Mouse (Mus musculus) hindbrain, embryonic 11.5 days (tissue): ENCODE measurements at regions not wholly inside any gene's neighbourhood (a gene's known extent, or its start where the extent isn't known, plus 50 kb on each side); places are given as distances from the start of the nearest gene placed in this dataset.
A peak's percentile ranks its signal among the peaks of the same experiment; 100 is the strongest.

Experiments
- ATAC-seq: fragments of 200-750 bp; cut with Nextera tagmentation; 2 replicates; pipeline ENCODE4 v1.8.0; 2017; ENCODE audit warnings: mild to moderate bottlenecking, moderate TSS enrichment, moderate library complexity; ENCODE audit not compliant: low FRiP score
- DNase-seq: peaks from one replicate; pipeline ENCODE4 v3.0.0-alpha.2; 2015; ENCODE audit warnings: low spot score
- H3K27ac ChIP-seq: fragments of 300-500 bp; sonication (generic); 2 replicates; pipeline ENCODE4 v1.5.1; 2014; ENCODE audit warnings: mild to moderate bottlenecking, low read depth, low read length
- H3K27me3 ChIP-seq: fragments of 300-500 bp; sonication (generic); 2 replicates; pipeline ENCODE4 v1.6.1; 2014; ENCODE audit warnings: mild to moderate bottlenecking, low read length, moderate library complexity, mixed read lengths; ENCODE audit not compliant: control insufficient read depth, insufficient read depth
- H3K36me3 ChIP-seq: fragments of 300-500 bp; sonication (generic); 2 replicates; pipeline ENCODE4 v1.6.1; 2014; ENCODE audit warnings: mild to moderate bottlenecking, low read length, moderate library complexity, mixed read lengths; ENCODE audit not compliant: control insufficient read depth, insufficient read depth
- H3K4me1 ChIP-seq: fragments of 300-500 bp; sonication (generic); replicated peaks from 2 replicates; pipeline ENCODE4 v1.6.1; 2014; ENCODE audit warnings: low read length, mixed read lengths; ENCODE audit not compliant: control insufficient read depth, insufficient read depth
- H3K4me2 ChIP-seq: fragments of 300-500 bp; sonication (generic); replicated peaks from 2 replicates; pipeline ENCODE4 v1.6.1; 2014; ENCODE audit warnings: mild to moderate bottlenecking, low read depth, low read length
- H3K4me3 ChIP-seq: fragments of 300-500 bp; sonication (generic); 2 replicates; pipeline ENCODE4 v1.5.1; 2014; ENCODE audit warnings: low read depth, low read length
- H3K9ac ChIP-seq: fragments of 300-500 bp; sonication (generic); 2 replicates; pipeline ENCODE4 v1.6.1; 2014; ENCODE audit warnings: low read depth, low read length
- H3K9me3 ChIP-seq: fragments of 300-500 bp; sonication (generic); 2 replicates; pipeline ENCODE4 v1.6.1; 2016; ENCODE audit warnings: low read length; ENCODE audit not compliant: control insufficient read depth
- whole genome bisulfite sequencing: fragments of 180-500 bp; shearing (Covaris S2); extraction: QIAGEN DNeasy Blood & Tissue Kit; methylation state at CpG from one replicate; pipeline ENCODE4 v1.1.7; 2014; 5-methylcytosine and 5-hydroxymethylcytosine counted together

- Histone ChIP-seq H3K4me1 (no peaks in the 10 kb centered on the region), H3K4me3 (no peak overlapping the region), H3K9ac (no peak overlapping the region), H3K9me3 (no peaks in the 10 kb centered on the region), H3K27me3 (no peaks in the 10 kb centered on the region), H3K27ac (no peak overlapping the region), H3K36me3 (no peaks in the 10 kb centered on the region), H3K4me2 (no peak overlapping the region)
- DNase-seq (no peak), ATAC-seq (no peak)
- WGBS: 85% methylated on average over 4 of the region's 4 CpGs
These were observed 116.0 kb upstream of the Dock10 start for GRCm38 (mm10) chr1:80874140-80874849.

- Histone ChIP-seq H3K9ac (no peak overlapping the region), H3K4me1 (no peaks in the 10 kb centered on the region), H3K36me3 (no peaks in the 10 kb centered on the region), H3K9me3 (no peaks in the 10 kb centered on the region), H3K4me3 (no peak overlapping the region), H3K27me3 (no peaks in the 10 kb centered on the region), H3K27ac (no peak overlapping the region), H3K4me2 (no peak overlapping the region)
- no peak for ATAC-seq
- DNase-seq: no peak
- 88% methylated on average over 2 of the region's 2 CpGs for WGBS
These were observed 115.3 kb upstream of the Dock10 start for GRCm38 (mm10) chr1:80873596-80873995.

GRCm38 (mm10) chr1:80868805-80869204 is 110.5 kb upstream of the Dock10 start:
- Histone ChIP-seq H3K4me2 (no peak overlapping the region), H3K36me3 (no peaks in the 10 kb centered on the region), H3K4me1 (no peaks in the 10 kb centered on the region), H3K4me3 (no peak overlapping the region), H3K27ac (no peak overlapping the region), H3K9ac (no peak overlapping the region), H3K27me3 (no peaks in the 10 kb centered on the region), H3K9me3 (no peaks in the 10 kb centered on the region)
- no peak for ATAC-seq
- DNase-seq: no peak

- ATAC-seq: no peak
- 94% methylated on average over 2 of the region's 2 CpGs for WGBS
- Histone ChIP-seq H3K4me3 (no peak overlapping the region), H3K4me2 (no peak overlapping the region), H3K27ac (no peak overlapping the region), H3K4me1 (no peaks in the 10 kb centered on the region), H3K9ac (no peak overlapping the region), H3K36me3 (no peaks in the 10 kb centered on the region), H3K27me3 (no peaks in the 10 kb centered on the region), H3K9me3 (no peaks in the 10 kb centered on the region)
- DNase-seq: no peak
These were observed 98.7 kb upstream of the Dock10 start for GRCm38 (mm10) chr1:80856981-80857380.

- ATAC-seq: no peak
- H3K4me1 ChIP-seq: no peaks in the 10 kb centered on the region
- H3K4me3 ChIP-seq: no peak overlapping the region
- H3K9ac ChIP-seq: no peak overlapping the region
- no peak overlapping the region for H3K4me2 ChIP-seq
- WGBS: 75% methylated on average over 2 of the region's 2 CpGs
- no peaks in the 10 kb centered on the region for H3K36me3 ChIP-seq
- DNase-seq: no peak
- H3K27me3 ChIP-seq: no peaks in the 10 kb centered on the region
- H3K9me3 ChIP-seq: no peaks in the 10 kb centered on the region
- no peak overlapping the region for H3K27ac ChIP-seq
These were observed 96.8 kb upstream of the Dock10 start for GRCm38 (mm10) chr1:80854945-80855656.

GRCm38 (mm10) chr1:80854289-80854701 is 96.0 kb upstream of the Dock10 start:
- 71% methylated on average over 7 of the region's 7 CpGs for WGBS
- no peaks in the 10 kb centered on the region for H3K4me1 ChIP-seq
- H3K9ac ChIP-seq: no peak overlapping the region
- H3K27ac ChIP-seq: no peak overlapping the region
- no peaks in the 10 kb centered on the region for H3K9me3 ChIP-seq
- DNase-seq (no peak), ATAC-seq (no peak)
- no peaks in the 10 kb centered on the region for H3K36me3 ChIP-seq
- no peaks in the 10 kb centered on the region for H3K27me3 ChIP-seq
- H3K4me3 ChIP-seq: no peak overlapping the region
- H3K4me2 ChIP-seq: no peak overlapping the region

GRCm38 (mm10) chr1:80852761-80853160 is 94.4 kb upstream of the Dock10 start:
- no peaks in the 10 kb centered on the region for H3K36me3 ChIP-seq
- H3K4me3 ChIP-seq: no peak overlapping the region
- ATAC-seq (no peak), DNase-seq (no peak)
- no peaks in the 10 kb centered on the region for H3K27me3 ChIP-seq
- no peak overlapping the region for H3K4me2 ChIP-seq
- WGBS: 58% methylated on average over 2 of the region's 2 CpGs
- no peak overlapping the region for H3K27ac ChIP-seq
- no peaks in the 10 kb centered on the region for H3K4me1 ChIP-seq
- H3K9ac ChIP-seq: no peak overlapping the region
- no peaks in the 10 kb centered on the region for H3K9me3 ChIP-seq

GRCm38 (mm10) chr1:80830196-80830794 is 72.0 kb upstream of the Dock10 start:
- no peak overlapping the region for H3K4me2 ChIP-seq
- no peaks in the 10 kb centered on the region for H3K36me3 ChIP-seq
- H3K9me3 ChIP-seq: no peaks in the 10 kb centered on the region
- H3K4me3 ChIP-seq: no peak overlapping the region
- no peak overlapping the region for H3K9ac ChIP-seq
- no peaks in the 10 kb centered on the region for H3K4me1 ChIP-seq
- ATAC-seq: peak; percentile 49; the same call in 1 of the 2 replicates
- no peaks in the 10 kb centered on the region for H3K27me3 ChIP-seq
- DNase-seq: peak; percentile 53
- no peak overlapping the region for H3K27ac ChIP-seq

GRCm38 (mm10) chr1:80826383-80826782 is 68.1 kb upstream of the Dock10 start:
- 86% methylated on average over 1 of the region's 1 CpGs for WGBS
- H3K9me3 ChIP-seq: no peaks in the 10 kb centered on the region
- H3K36me3 ChIP-seq: no peaks in the 10 kb centered on the region
- ATAC-seq (no peak), DNase-seq (no peak)
- no peak overlapping the region for H3K27ac ChIP-seq
- H3K27me3 ChIP-seq: no peaks in the 10 kb centered on the region
- no peak overlapping the region for H3K9ac ChIP-seq
- H3K4me2 ChIP-seq: no peak overlapping the region
- H3K4me3 ChIP-seq: no peak overlapping the region
- no peaks in the 10 kb centered on the region for H3K4me1 ChIP-seq
